Mouse (Mus musculus): ENCODE results near the gene Dusp3. TPM values are rescaled to one million over a fixed set of nuclear protein-coding genes. Genes with fewer than 3 reads are reported as not detected.
A peak's percentile ranks its signal among the peaks of the same experiment; 100 is the strongest.

The Dusp3 gene
- polyA plus RNA-seq, 1 experiment from 2014 or later = 16.0 TPM

DNA sequence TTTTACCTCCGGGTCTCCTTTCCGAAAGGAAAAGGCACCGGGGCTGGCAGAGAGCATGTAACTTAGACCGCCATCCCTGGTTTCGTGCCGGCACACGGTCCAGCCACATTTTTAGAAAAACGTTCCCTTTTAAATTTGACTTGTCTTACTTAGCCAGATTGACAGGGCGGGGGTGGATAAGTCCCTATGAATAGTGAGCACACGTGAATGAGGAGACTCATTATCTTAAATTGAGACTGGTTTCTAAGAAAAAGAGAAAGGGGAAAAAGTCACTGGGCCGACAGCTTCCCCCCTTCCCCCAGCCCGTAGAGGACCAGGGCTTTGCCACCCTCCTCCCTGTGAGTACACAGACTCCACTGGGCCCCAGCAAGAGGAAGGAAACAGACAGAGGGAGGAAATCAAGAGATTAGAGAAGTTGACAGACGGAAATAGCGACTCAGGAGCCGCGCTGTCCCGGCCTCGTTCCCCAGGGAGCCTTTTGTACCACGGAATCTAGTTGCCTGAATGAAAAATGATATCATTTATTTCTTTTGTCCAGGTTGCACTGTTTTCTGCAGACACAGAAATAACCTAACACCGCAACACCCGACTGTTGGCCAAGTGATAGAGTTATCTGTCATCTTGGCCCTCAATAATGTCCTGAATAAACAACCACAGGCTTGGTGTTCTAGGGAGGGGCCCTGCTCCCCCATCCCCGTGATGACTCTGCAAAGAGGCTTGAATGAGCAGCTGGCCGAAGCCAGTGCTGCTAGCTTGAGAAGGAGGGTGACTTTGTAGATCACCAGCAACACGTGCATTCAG lies 34.1 kb downstream of the Dusp3 start:
- Histone ChIP-seq H3K4me3 (no peak overlapping the region), H3K36me3 (no peaks in the 10 kb centered on the region), H3K4me2 (peak overlapping the region; percentile 23), H3K9ac (0 out of 2 replicates have a peak overlapping the region, but pooled peaks have one; percentile 2), H3K27me3 (peaks cover 33% of the 10 kb centered on the region), H3K9me3 (no peaks in the 10 kb centered on the region), H3K27ac (no peak overlapping the region), H3K4me1 (replicated peaks) (peaks cover 17% of the 10 kb centered on the region)
- 24% methylated on average over 24 of the region's 24 CpGs for WGBS
- no peak for ATAC-seq (ENCODE audit: low FRiP score)

DNA sequence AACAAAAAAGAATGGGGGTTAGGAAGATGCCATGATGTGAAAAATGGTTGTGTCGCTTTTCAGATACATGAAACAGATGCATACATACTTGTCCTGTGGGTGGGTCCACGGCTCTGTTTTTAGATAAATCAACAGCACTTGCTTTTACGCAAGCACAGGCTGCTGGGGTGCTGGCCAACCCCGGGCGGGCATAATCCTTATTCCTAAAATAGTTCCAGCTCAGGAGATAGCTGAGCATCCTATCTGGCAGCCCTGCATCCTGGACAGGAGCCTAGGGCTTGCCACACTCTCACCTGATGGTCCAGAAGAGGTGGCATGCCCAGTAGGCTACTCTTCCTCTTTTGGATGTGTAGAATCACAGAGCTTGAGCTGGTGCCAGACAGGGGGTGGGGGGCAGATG lies 36.8 kb downstream of the Dusp3 start:
- no peak for ATAC-seq (ENCODE audit: low FRiP score)
- Histone ChIP-seq H3K4me2 (no peak overlapping the region), H3K27me3 (peaks cover 32% of the 10 kb centered on the region), H3K27ac (no peak overlapping the region), H3K4me3 (no peak overlapping the region), H3K9ac (no peak overlapping the region), H3K9me3 (no peaks in the 10 kb centered on the region), H3K4me1 (replicated peaks) (peaks cover 16% of the 10 kb centered on the region), H3K36me3 (no peaks in the 10 kb centered on the region)
- WGBS = 93% methylated on average over 5 of the region's 5 CpGs

DNA sequence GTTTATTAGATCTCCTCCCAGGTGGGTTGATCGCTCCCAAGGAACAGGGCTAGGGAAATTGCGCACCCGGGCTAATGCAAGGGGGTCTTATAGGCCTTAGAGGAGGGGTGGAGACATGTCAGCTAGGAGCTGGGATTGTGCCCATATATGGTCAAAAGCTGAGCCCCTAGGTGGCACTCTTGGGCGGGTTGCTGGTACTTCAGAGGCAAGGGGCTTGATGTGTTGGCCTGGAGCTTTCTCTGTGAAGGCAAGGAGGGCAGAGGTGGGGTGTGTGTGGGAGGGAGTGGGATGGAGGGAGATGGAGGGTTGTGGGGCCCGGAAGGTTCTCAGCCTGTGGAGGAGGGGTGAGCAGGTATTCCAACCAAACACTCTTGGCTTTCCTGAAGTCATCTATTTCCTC lies 40.3 kb downstream of the Dusp3 start:
- Histone ChIP-seq H3K4me3 (no peak overlapping the region), H3K27ac (no peak overlapping the region), H3K9ac (no peak overlapping the region), H3K4me2 (no peak overlapping the region), H3K4me1 (replicated peaks) (no peaks in the 10 kb centered on the region), H3K9me3 (no peaks in the 10 kb centered on the region), H3K27me3 (peaks cover 18% of the 10 kb centered on the region), H3K36me3 (no peaks in the 10 kb centered on the region)
- 34% methylated on average over 5 of the region's 5 CpGs for WGBS
- no peak for ATAC-seq (ENCODE audit: low FRiP score)

GRCm38 (mm10) chr11:101943055-101943454 lies 43.8 kb downstream of the Dusp3 start:
- H3K9ac ChIP-seq = no peak overlapping the region
- ATAC-seq (ENCODE audit: low FRiP score) = no peak
- H3K27me3 ChIP-seq = peaks cover 15% of the 10 kb centered on the region
- no peaks in the 10 kb centered on the region for H3K9me3 ChIP-seq
- WGBS = 39% methylated on average over 3 of the region's 3 CpGs
- no peak overlapping the region for H3K4me3 ChIP-seq
- no peak overlapping the region for H3K27ac ChIP-seq
- no peak overlapping the region for H3K4me2 ChIP-seq
- H3K4me1 ChIP-seq (replicated peaks) = peaks cover 7% of the 10 kb centered on the region
- no peaks in the 10 kb centered on the region for H3K36me3 ChIP-seq

DNA sequence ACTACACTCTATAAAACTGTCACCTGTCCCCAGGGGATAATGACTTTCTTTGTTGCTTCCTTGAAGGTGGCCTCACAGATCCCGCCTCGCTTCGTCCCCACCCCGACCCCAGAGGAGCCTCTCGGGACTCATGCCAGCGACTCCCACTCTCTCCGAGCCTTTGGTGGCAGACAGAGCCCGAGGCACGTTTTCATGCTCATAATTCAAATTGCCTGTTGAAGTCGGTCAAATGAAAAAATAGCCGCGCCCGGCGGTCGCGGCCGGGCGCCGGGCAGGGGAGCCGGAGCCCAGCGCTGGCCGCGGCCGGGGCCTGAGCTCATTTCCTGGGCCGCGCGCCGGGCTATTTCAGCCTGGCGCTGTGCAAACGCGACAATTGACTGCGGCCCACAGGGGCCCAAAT lies 49.7 kb downstream of the Dusp3 start:
- H3K27ac ChIP-seq = 0 out of 2 replicates have a peak overlapping the region, but pooled peaks have one; percentile 30
- H3K9me3 ChIP-seq = no peaks in the 10 kb centered on the region
- peak overlapping the region; percentile 75 for H3K4me2 ChIP-seq
- H3K27me3 ChIP-seq = peaks cover 43% of the 10 kb centered on the region
- H3K4me1 ChIP-seq (replicated peaks) = peaks cover 21% of the 10 kb centered on the region
- H3K36me3 ChIP-seq = no peaks in the 10 kb centered on the region
- peak overlapping the region; percentile 69 for H3K9ac ChIP-seq
- no peak; the same call in 1 of the 2 replicates for ATAC-seq (ENCODE audit: low FRiP score)
- under 1% methylated on average over 32 of the region's 32 CpGs for WGBS
- peak overlapping the region; percentile 40 for H3K4me3 ChIP-seq

- Histone ChIP-seq H3K4me3 (no peak overlapping the region), H3K9me3 (no peaks in the 10 kb centered on the region), H3K4me2 (peak overlapping the region; percentile 75; the same call in 1 of the 2 replicates), H3K27me3 (peaks cover 43% of the 10 kb centered on the region), H3K9ac (no peak overlapping the region), H3K36me3 (no peaks in the 10 kb centered on the region), H3K4me1 (replicated peaks) (peaks cover 21% of the 10 kb centered on the region), H3K27ac (no peak overlapping the region)
- 33% methylated on average over 7 of the region's 7 CpGs for WGBS
- no peak for ATAC-seq (ENCODE audit: low FRiP score)
Observed at GRCm38 (mm10) chr11:101936421-101936820, 50.4 kb downstream of the Dusp3 start.

- Histone ChIP-seq H3K27me3 (peaks cover 43% of the 10 kb centered on the region), H3K9ac (no peak overlapping the region), H3K36me3 (no peaks in the 10 kb centered on the region), H3K9me3 (no peaks in the 10 kb centered on the region), H3K4me2 (no peak overlapping the region), H3K27ac (no peak overlapping the region), H3K4me3 (no peak overlapping the region), H3K4me1 (replicated peaks) (peaks cover 21% of the 10 kb centered on the region)
- WGBS = 87% methylated on average over 3 of the region's 3 CpGs
- ATAC-seq (ENCODE audit: low FRiP score) = no peak
Observed at GRCm38 (mm10) chr11:101935743-101936142, 51.1 kb downstream of the Dusp3 start.

- no peak for ATAC-seq (ENCODE audit: low FRiP score)
- Histone ChIP-seq H3K27me3 (peaks cover 29% of the 10 kb centered on the region), H3K9me3 (no peaks in the 10 kb centered on the region), H3K4me1 (replicated peaks) (peaks cover 8% of the 10 kb centered on the region), H3K36me3 (no peaks in the 10 kb centered on the region), H3K4me3 (no peak overlapping the region), H3K4me2 (no peak overlapping the region), H3K9ac (no peak overlapping the region), H3K27ac (no peak overlapping the region)
- 52% methylated on average over 4 of the region's 4 CpGs for WGBS
Observed at GRCm38 (mm10) chr11:101931978-101932377, 54.8 kb downstream of the Dusp3 start.

GRCm38 (mm10) chr11:101928030-101928762 lies 58.6 kb downstream of the Dusp3 start:
- WGBS = 30% methylated on average over 25 of the region's 25 CpGs
- Histone ChIP-seq H3K36me3 (no peaks in the 10 kb centered on the region), H3K4me3 (no peak overlapping the region), H3K9ac (no peak overlapping the region), H3K4me1 (replicated peaks) (peaks cover 5% of the 10 kb centered on the region), H3K27ac (no peak overlapping the region), H3K4me2 (no peak overlapping the region), H3K27me3 (peaks cover 16% of the 10 kb centered on the region), H3K9me3 (no peaks in the 10 kb centered on the region)
- ATAC-seq (ENCODE audit: low FRiP score) = no peak

DNA sequence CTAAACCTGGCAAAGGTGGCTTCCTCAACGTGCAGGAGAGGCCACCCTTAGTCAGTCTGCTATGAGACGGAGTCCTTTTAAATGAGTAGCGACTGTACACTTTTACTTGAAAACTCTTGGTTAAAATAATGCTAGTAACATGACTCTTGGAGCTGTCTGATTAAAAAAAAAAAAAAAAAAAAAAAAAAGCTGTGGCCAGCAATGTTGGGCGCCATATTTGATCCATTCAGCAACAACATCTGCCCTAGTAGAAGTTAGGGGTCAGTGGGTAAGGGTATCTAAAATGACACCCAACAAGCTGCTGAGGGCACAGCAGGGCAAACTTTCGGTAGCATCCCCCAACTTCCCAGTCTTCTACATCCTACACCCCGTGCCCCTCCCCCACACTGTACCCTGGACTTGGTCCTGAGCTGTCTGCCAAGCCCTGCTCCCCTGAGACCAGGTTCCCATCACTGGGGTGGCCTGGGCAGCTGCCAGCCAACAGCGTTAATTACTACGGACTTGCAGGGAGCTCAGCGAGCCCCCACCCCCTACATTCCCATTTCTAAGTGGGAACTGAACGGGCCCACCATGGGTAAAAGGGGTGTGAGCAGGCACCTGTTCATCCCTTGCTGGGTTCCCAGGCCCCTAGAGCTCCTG lies 59.7 kb downstream of the Dusp3 start:
- H3K9ac ChIP-seq = no peak overlapping the region
- no peak overlapping the region for H3K27ac ChIP-seq
- H3K27me3 ChIP-seq = peaks cover 8% of the 10 kb centered on the region; the same call in 1 of the 2 replicates
- no peak overlapping the region for H3K4me2 ChIP-seq
- no peak overlapping the region for H3K4me3 ChIP-seq
- H3K36me3 ChIP-seq = no peaks in the 10 kb centered on the region
- no peak for ATAC-seq (ENCODE audit: low FRiP score)
- H3K4me1 ChIP-seq (replicated peaks) = peaks cover 5% of the 10 kb centered on the region
- WGBS = 76% methylated on average over 10 of the region's 10 CpGs
- no peaks in the 10 kb centered on the region for H3K9me3 ChIP-seq

DNA sequence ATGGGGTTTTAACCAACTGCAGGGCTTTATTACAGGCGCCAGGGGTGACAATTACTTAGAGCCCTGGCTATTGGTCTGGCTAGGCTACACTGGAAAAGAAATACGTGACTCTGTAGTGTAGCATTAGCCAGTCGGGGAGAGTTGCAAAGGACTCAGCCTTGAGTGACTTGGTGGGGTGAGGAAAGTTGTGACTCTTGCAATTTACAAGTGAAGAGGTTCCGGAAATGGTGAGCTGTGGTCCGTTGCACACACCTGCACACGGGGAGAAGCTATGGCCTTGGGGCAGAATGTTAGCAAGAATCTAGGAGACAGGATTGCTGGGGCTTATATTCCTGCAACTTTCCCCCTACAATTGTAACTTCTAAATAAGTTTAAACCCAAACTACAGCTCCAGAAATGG lies 61.2 kb downstream of the Dusp3 start:
- Histone ChIP-seq H3K4me2 (no peak overlapping the region), H3K4me3 (no peak overlapping the region), H3K9me3 (no peaks in the 10 kb centered on the region), H3K27ac (no peak overlapping the region), H3K27me3 (peaks cover 15% of the 10 kb centered on the region; the same call in 1 of the 2 replicates), H3K9ac (no peak overlapping the region), H3K4me1 (replicated peaks) (peaks cover 9% of the 10 kb centered on the region), H3K36me3 (no peaks in the 10 kb centered on the region)
- ATAC-seq (ENCODE audit: low FRiP score) = no peak
- 75% methylated on average over 6 of the region's 6 CpGs for whole genome bisulfite sequencing

DNA sequence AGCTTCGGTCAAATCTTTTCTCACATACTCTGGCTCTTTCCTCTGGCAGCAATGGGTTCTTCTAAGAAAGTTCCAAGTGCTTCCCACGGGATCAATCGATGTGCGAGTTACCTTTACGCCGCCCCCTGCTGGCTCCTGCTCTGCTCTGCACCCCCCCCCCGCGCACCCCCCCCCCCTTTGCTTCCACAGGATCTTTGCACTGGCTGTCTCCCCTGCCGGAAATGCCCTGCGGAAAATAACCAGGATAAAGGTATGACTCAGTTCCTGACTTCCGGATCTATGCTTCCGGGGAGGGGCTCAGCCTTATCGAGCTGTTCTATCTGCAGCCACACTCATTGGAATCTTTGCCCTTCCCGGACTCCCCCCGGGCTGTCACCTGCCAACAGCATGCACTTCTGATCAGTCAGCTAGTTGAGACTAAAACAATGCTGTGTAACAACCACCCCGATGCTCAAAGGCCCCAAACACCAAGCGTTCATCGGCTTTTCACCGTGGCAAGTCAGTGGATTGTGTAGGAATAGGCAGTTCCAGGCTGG lies 62.3 kb downstream of the Dusp3 start:
- no peak for ATAC-seq (ENCODE audit: low FRiP score)
- no peaks in the 10 kb centered on the region for H3K36me3 ChIP-seq
- H3K4me3 ChIP-seq = no peak overlapping the region
- no peaks in the 10 kb centered on the region for H3K9me3 ChIP-seq
- WGBS = 81% methylated on average over 15 of the region's 19 CpGs
- peaks cover 9% of the 10 kb centered on the region for H3K4me1 ChIP-seq (replicated peaks)
- no peak overlapping the region for H3K9ac ChIP-seq
- H3K27ac ChIP-seq = no peak overlapping the region
- H3K27me3 ChIP-seq = peaks cover 20% of the 10 kb centered on the region; the same call in 1 of the 2 replicates
- no peak overlapping the region for H3K4me2 ChIP-seq

All from hindbrain, embryonic 13.5 days (tissue).